Mouse (Mus musculus) stomach, embryonic 15.5 days (tissue): ENCODE data around the gene Etfrf1. TPM values are rescaled to one million over a fixed set of nuclear protein-coding genes. Genes with fewer than 3 reads are reported as not detected.

ENCODE experiments used
- ATAC-seq: fragments of 200-750 bp; cut with Nextera tagmentation; 2 replicates; pipeline ENCODE4 v1.8.0; 2017; ENCODE audit warnings: low read depth, moderate number of reproducible peaks, moderate TSS enrichment; ENCODE audit not compliant: insufficient read depth, low FRiP score
- H3K27ac ChIP-seq: fragments of 300-500 bp; sonication (generic); 2 replicates; pipeline ENCODE4 v1.5.1; 2015; ENCODE audit warnings: mild to moderate bottlenecking, inconsistent platforms
- H3K27me3 ChIP-seq: fragments of 300-500 bp; sonication (generic); replicated peaks from 2 replicates; pipeline ENCODE4 v1.6.1; 2015; ENCODE audit warnings: inconsistent platforms
- H3K36me3 ChIP-seq: fragments of 300-500 bp; sonication (generic); 2 replicates; pipeline ENCODE4 v1.6.1; 2015; ENCODE audit warnings: inconsistent platforms
- H3K4me1 ChIP-seq: fragments of 300-500 bp; sonication (generic); 2 replicates; pipeline ENCODE4 v1.6.1; 2015; ENCODE audit warnings: inconsistent platforms
- H3K4me2 ChIP-seq: fragments of 300-500 bp; sonication (generic); 2 replicates; pipeline ENCODE4 v1.6.1; 2015; ENCODE audit warnings: mild to moderate bottlenecking, inconsistent platforms
- H3K4me3 ChIP-seq: fragments of 300-500 bp; sonication (generic); replicated peaks from 2 replicates; pipeline ENCODE4 v1.5.1; 2015; ENCODE audit warnings: inconsistent platforms
- H3K9ac ChIP-seq: fragments of 300-500 bp; sonication (generic); 2 replicates; pipeline ENCODE4 v1.6.1; 2015; ENCODE audit warnings: inconsistent platforms
- H3K9me3 ChIP-seq: fragments of 300-500 bp; sonication (generic); 2 replicates; pipeline ENCODE4 v1.6.1; 2016; ENCODE audit warnings: inconsistent platforms
- WGBS: fragments of 180-500 bp; shearing (Covaris S2); methylation state at CpG from one replicate; pipeline ENCODE4 v1.1.7; 2015; 5-methylcytosine and 5-hydroxymethylcytosine counted together
- polyA plus RNA-seq: library from polyadenylated mRNA; unstranded; fragments of >200 nt; fragmentation: Nextera tagmentation; extraction: Ambion mirVana; gene quantifications from 2 replicates; pipeline ENCODE4 v1.2.1, GENCODE M21; 2015

The Etfrf1 gene
- polyA plus RNA-seq, 1 experiment from 2014 or later = 36.1 TPM

- H3K27me3 ChIP-seq = no peaks in the 10 kb centered on the region
- 89% methylated on average over 8 of the region's 8 CpGs for WGBS
- no peaks in the 10 kb centered on the region for H3K36me3 ChIP-seq
- H3K9me3 ChIP-seq = no peaks in the 10 kb centered on the region
- H3K9ac ChIP-seq = no peak overlapping the region
- no peak for ATAC-seq
- no peak overlapping the region for H3K27ac ChIP-seq
- H3K4me2 ChIP-seq = no peak overlapping the region
- no peak overlapping the region for H3K4me3 ChIP-seq
- no peaks in the 10 kb centered on the region for H3K4me1 ChIP-seq
These were observed 12.8 kb upstream of the Etfrf1 start for GRCm38 (mm10) chr6:145197949-145198686.

- 71% methylated on average over 13 of the region's 13 CpGs for WGBS
- no peak overlapping the region for H3K4me2 ChIP-seq
- H3K27ac ChIP-seq = no peak overlapping the region
- ATAC-seq = no peak
- H3K9me3 ChIP-seq = no peaks in the 10 kb centered on the region
- no peaks in the 10 kb centered on the region for H3K27me3 ChIP-seq
- H3K4me1 ChIP-seq = no peaks in the 10 kb centered on the region
- H3K4me3 ChIP-seq = no peak overlapping the region
- H3K9ac ChIP-seq = no peak overlapping the region
- no peaks in the 10 kb centered on the region for H3K36me3 ChIP-seq
These were observed 8.4 kb upstream of the Etfrf1 start for GRCm38 (mm10) chr6:145202432-145203125.

GRCm38 (mm10) chr6:145204440-145204839 is 6.5 kb upstream of the Etfrf1 start:
- ATAC-seq = no peak
- Histone ChIP-seq H3K4me2 (no peak overlapping the region), H3K36me3 (no peaks in the 10 kb centered on the region), H3K27ac (no peak overlapping the region), H3K9ac (no peak overlapping the region), H3K4me3 (no peak overlapping the region), H3K4me1 (no peaks in the 10 kb centered on the region), H3K27me3 (no peaks in the 10 kb centered on the region), H3K9me3 (no peaks in the 10 kb centered on the region)
- 89% methylated on average over 6 of the region's 6 CpGs for WGBS

GRCm38 (mm10) chr6:145205142-145205541 is 5.8 kb upstream of the Etfrf1 start:
- no peak for ATAC-seq
- H3K27ac ChIP-seq = no peak overlapping the region
- H3K4me1 ChIP-seq = peaks cover 2% of the 10 kb centered on the region; the same call in 1 of the 2 replicates
- no peak overlapping the region for H3K9ac ChIP-seq
- H3K27me3 ChIP-seq = no peaks in the 10 kb centered on the region
- no peak overlapping the region for H3K4me2 ChIP-seq
- no peaks in the 10 kb centered on the region for H3K9me3 ChIP-seq
- 77% methylated on average over 10 of the region's 10 CpGs for WGBS
- H3K36me3 ChIP-seq = no peaks in the 10 kb centered on the region
- H3K4me3 ChIP-seq = no peak overlapping the region

- Histone ChIP-seq H3K4me2 (peak overlapping the region; percentile 76), H3K9ac (no peak overlapping the region)
These were observed 766 bp upstream of the Etfrf1 start for GRCm38 (mm10) chr6:145210056-145210680.

GRCm38 (mm10) chr6:145211376-145212305 is 707 bp downstream of the Etfrf1 start:
- Histone ChIP-seq H3K27me3 (no peaks in the 10 kb centered on the region), H3K4me2 (peak overlapping the region; percentile 56), H3K36me3 (no peaks in the 10 kb centered on the region), H3K9me3 (no peaks in the 10 kb centered on the region), H3K4me1 (peaks cover 11% of the 10 kb centered on the region; the same call in 1 of the 2 replicates), H3K27ac (peak overlapping the region; percentile 96), H3K4me3 (peak overlapping the region; percentile 72), H3K9ac (peak overlapping the region; percentile 73)
- ATAC-seq = peak; percentile 6
- WGBS = 2% methylated on average over 21 of the region's 21 CpGs

More at GRCm38 (mm10) chr6:145210056-145210680, 766 bp upstream of the Etfrf1 start:
- Histone ChIP-seq H3K27me3 (no peaks in the 10 kb centered on the region), H3K36me3 (no peaks in the 10 kb centered on the region), H3K27ac (peak overlapping the region; percentile 36; the same call in 1 of the 2 replicates), H3K4me1 (peaks cover 11% of the 10 kb centered on the region; the same call in 1 of the 2 replicates), H3K9me3 (no peaks in the 10 kb centered on the region), H3K4me3 (peak overlapping the region; percentile 72)
- ATAC-seq = no peak
- 31% methylated on average over 8 of the region's 8 CpGs for WGBS

GRCm38 (mm10) chr6:145213916-145214315 is 3.0 kb downstream of the Etfrf1 start:
- 72% methylated on average over 2 of the region's 2 CpGs for WGBS
- ATAC-seq = no peak
- peaks cover 11% of the 10 kb centered on the region; the same call in 1 of the 2 replicates for H3K4me1 ChIP-seq
- no peak overlapping the region for H3K4me2 ChIP-seq
- H3K27me3 ChIP-seq = no peaks in the 10 kb centered on the region
- no peak overlapping the region for H3K4me3 ChIP-seq
- H3K9me3 ChIP-seq = no peaks in the 10 kb centered on the region
- H3K9ac ChIP-seq = no peak overlapping the region
- 0 out of 2 replicates have a peak, but pooled peaks cover 4% of the 10 kb centered on the region for H3K36me3 ChIP-seq
- no peak overlapping the region for H3K27ac ChIP-seq

- Histone ChIP-seq H3K4me1 (peaks cover 7% of the 10 kb centered on the region; the same call in 1 of the 2 replicates), H3K9ac (no peak overlapping the region), H3K4me3 (no peak overlapping the region), H3K4me2 (no peak overlapping the region), H3K27ac (no peak overlapping the region), H3K27me3 (no peaks in the 10 kb centered on the region), H3K36me3 (peaks cover 9% of the 10 kb centered on the region; the same call in 1 of the 2 replicates), H3K9me3 (no peaks in the 10 kb centered on the region)
- no peak for ATAC-seq
- WGBS = 91% methylated on average over 3 of the region's 3 CpGs
These were observed 4.9 kb downstream of the Etfrf1 start for GRCm38 (mm10) chr6:145215826-145216225.

GRCm38 (mm10) chr6:145224246-145224645 is 13.3 kb downstream of the Etfrf1 start:
- Histone ChIP-seq H3K4me1 (no peaks in the 10 kb centered on the region), H3K36me3 (peaks cover 3% of the 10 kb centered on the region; the same call in 1 of the 2 replicates), H3K27me3 (no peaks in the 10 kb centered on the region), H3K27ac (no peak overlapping the region), H3K9me3 (no peaks in the 10 kb centered on the region), H3K4me3 (no peak overlapping the region), H3K4me2 (no peak overlapping the region), H3K9ac (no peak overlapping the region)
- ATAC-seq = no peak
- 90% methylated on average over 6 of the region's 6 CpGs for WGBS

- no peaks in the 10 kb centered on the region for H3K4me1 ChIP-seq
These were observed 15.4 kb downstream of the Etfrf1 start for GRCm38 (mm10) chr6:145226296-145226695.

GRCm38 (mm10) chr6:145234391-145234790 is 23.5 kb downstream of the Etfrf1 start:
- Histone ChIP-seq H3K4me3 (no peak overlapping the region), H3K4me1 (no peaks in the 10 kb centered on the region), H3K9ac (no peak overlapping the region), H3K4me2 (no peak overlapping the region), H3K9me3 (no peaks in the 10 kb centered on the region), H3K27ac (no peak overlapping the region), H3K27me3 (no peaks in the 10 kb centered on the region), H3K36me3 (peaks cover 3% of the 10 kb centered on the region)
- ATAC-seq = no peak
- 93% methylated on average over 1 of the region's 1 CpGs for WGBS

More at GRCm38 (mm10) chr6:145226296-145226695, 15.4 kb downstream of the Etfrf1 start:
- ATAC-seq = no peak
- no peak overlapping the region for H3K4me2 ChIP-seq
- WGBS = 88% methylated on average over 3 of the region's 3 CpGs
- no peak overlapping the region for H3K27ac ChIP-seq
- H3K27me3 ChIP-seq = no peaks in the 10 kb centered on the region
- no peak overlapping the region for H3K4me3 ChIP-seq
- no peaks in the 10 kb centered on the region for H3K9me3 ChIP-seq
- H3K9ac ChIP-seq = no peak overlapping the region
- H3K36me3 ChIP-seq = peaks cover 3% of the 10 kb centered on the region; the same call in 1 of the 2 replicates
